Mouse (Mus musculus) c-Kit-positive CD71-positive TER-119-positive erythroid progenitor cells, embryonic 14.5 days (primary cell): ENCODE results near the gene Trpm5.

Experiments
- DNase-seq: peaks from one replicate; pipeline ENCODE4 v3.0.0-alpha.2; 2013; ENCODE audit warnings: low spot score

The Trpm5 gene

DNA sequence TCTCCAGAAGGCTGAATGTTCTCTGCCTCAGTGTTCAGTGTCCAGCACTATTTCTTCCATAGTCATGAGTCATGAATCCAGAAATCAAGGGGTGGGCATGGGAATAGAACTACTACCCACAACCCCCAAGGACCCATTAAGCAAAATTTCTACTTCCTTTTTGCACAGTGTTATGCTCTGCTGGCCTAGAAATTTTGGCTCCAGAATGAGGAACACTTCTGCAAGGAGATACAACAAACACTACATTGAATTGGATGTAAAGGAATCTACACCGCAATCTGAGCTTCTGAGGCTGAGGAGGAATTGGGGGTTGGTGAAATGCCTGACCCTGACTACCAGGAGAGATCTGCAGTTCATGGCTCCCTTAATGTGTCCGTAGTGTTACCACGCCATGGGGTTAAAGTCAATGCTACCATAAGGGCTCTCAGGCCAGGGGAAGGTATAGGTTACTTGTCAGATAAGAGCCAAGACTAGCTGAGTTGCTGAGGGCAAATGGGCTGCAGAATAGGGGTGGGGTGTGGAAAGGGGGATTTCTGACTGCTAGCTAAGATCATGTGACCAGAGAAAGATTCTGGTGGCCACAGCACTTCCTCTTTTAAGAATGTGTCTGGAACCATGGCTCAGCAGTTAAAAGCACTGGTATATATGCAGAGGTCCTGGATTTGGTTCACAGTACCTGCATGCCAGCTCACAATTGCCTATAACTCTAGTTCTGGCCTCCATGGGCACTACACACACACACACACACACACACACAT is 56.1 kb downstream of the Trpm5 start:
- no peak for DNase-seq

DNA sequence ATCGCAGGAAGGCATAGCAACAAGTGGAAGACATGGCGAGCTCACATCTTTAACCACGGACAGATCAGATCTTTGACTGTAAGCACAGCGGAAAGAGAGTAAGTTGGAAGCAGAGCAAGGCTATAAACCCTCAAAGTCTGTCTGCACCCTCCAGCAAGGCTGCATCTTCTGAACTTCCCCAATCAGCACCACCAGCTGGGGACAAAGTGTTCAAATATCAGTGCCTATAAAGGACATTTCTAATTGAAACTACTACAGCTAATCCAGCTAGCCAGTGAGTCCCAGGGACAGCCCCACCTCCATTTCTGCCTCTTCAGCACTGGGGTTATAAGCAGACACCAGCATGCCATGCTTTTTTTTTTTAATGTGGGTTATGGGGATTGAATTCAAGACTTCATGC is 57.1 kb downstream of the Trpm5 start:
- no peak for DNase-seq

DNA sequence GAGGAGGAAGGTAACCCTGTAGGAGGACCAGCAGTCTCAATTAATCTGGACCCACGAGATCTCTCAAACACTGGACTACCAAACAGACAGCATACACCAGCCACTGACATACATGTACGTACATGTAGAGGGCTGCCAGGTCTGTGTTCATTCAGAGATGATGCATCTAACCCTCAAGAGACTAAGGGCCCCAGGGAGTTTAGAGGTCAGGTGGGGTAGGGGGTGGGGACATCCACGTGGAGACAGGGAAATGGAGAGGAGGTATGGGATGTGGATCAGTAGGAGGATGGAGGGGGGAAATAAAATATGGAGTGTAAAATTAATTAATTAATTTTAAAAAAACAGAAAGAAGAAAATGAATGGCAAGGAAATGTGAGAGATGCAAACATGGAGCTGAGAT is 57.7 kb downstream of the Trpm5 start:
- DNase-seq = no peak

DNA sequence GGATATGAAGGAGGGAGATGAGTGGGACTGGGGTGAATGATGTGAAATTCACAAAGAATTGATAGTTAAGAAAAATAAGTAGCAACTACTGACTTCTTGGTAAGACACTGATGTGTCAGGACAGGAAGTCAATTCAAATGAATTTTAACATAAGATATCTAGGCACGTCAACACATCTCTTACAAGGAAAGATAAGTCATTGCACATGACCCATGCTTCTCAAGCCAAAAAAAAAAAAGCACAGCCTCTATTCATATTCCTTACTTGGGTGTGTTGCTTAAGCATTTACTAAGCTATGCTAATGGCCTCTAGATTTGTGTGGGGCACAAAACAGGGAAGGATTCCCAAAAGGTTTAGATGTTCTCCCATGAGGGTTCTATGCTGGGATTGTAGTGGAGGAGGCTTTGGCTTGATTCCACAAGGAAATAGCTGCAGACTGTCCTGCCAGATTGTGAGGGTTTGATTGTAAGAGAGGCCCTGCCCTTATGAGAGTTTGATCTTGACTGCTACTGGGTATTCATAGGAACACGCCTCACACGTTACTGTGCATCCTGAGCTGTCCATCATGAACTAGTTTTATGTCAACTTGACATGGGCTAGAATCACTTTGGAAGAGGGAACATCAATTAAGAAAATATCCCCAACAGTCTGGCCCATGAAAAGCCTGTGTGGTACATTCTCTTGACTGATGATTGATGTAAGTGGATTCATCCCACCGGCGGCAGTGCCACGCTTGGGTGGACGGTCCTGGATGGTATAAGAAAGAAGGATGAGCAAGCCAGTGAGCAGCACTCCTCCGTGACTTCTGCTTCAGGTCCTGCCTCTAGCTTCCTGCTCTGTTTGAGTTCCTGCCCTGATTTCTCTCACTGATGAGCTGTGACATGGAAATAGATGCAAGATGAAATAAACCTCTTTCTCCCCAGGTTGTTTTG is 59.7 kb downstream of the Trpm5 start:
- no peak for DNase-seq

DNA sequence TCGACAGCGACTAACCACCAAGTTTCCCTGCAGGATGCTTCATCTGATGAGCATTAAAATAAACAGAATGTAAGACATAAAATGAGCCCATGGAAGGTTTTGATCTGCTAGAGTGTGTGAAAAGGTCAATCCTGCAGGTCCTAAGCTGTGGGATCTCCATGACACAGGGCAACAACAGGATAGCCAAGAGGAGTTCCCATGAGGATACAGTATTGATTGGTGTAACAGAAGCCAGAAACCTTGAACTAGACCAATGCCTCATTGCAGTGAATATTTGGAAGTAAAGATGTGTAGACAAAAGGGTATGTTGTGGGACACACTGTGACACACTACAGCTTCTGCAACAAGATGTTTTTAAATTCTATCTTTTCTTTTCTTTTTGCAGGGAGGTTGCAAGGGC is 60.3 kb downstream of the Trpm5 start:
- DNase-seq = no peak

DNA sequence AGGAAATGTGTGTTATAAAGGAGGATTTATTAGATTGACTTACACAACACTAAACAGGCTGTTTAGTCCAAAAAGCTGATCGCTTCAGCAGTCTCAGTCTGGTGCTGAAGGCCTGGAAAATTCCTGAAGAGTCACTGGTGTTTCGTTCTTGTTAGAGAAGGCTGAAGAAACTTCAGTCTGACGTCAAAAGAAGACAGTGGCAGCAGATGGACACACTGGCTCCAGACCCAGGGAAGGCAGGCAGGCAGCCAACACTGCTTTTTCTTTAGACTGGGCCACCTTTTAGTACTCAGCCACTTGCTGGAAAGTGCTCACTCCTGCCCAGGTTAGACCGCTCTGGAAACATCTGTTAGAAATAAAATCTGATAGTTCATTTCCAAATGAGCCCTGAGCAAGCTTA is 60.9 kb downstream of the Trpm5 start:
- DNase-seq = no peak

DNA sequence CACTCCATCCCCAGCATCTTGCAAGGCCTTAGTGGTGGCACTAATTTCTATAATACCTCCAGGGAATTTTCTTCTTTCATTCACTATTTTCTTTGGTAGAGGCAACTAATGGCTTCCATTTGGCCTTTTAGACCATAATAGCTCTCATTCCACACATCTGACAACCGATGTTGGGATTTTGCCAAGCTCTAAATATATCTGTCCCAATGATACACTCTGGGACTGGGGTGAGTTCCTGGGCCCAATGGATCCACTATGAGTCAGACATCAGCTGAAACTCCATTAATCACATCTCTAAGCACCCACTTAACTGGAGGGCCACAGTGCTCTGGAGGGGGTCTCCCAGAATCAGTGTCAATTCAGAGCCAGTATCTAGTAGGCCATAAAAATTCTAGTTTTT is 62.6 kb downstream of the Trpm5 start:
- DNase-seq = no peak

DNA sequence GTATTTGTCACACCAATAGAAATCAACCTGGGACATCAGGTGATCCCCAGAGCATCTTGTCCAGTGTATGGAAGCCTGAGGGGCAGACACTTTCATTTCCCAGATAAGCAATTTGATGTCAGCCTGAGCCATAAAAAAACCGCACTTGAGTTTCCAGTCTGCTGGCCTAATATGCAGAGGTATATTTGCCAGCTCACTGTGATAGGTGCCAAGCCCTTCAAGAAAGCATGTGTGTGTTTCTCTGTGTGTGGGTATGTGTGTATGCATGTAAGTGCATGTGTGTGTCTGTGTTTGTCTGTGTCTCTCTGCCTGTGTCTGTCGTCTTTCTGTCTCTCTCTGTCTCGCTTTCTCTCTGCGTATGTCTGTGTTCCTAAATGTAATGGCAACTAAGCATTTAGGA is 67.2 kb downstream of the Trpm5 start:
- DNase-seq = no peak

DNA sequence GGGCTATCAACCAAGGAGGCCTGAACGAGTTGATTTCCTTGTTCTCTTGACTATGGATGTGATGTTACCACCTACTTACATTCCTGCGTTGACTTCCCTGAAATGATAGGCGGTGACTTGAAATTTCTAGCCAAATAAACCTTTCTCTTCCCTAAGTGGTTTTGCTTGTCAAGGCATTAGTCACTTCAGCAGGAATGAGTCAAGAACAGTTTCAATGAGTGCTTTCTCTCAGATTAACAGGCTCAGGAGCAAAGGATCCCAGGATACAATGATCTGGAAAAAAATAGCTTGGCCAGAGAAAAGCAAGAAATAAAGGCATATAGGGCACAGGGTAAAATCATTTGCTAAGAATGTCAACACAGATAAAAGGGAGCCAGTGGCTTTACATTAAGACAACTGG is 68.9 kb downstream of the Trpm5 start:
- no peak for DNase-seq

DNA sequence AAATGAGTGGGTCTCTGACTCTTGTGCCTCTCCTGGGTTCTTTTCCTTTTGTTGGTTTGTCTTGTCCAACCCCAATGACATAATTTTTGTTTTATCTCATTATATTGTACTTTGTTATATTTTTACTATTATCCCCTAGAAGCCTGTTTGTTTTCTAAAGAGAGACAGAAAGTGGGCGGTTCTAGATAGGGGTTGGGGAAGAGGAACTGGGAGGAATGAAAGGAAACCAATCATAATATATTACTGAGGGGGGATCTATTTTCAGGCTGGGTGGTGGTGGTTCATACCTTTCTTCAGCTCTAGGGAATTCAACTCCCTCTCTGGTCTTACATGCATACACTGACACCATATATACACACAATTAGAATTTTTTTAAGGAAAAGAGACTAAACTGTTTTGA is 70.1 kb downstream of the Trpm5 start:
- no peak for DNase-seq

DNA sequence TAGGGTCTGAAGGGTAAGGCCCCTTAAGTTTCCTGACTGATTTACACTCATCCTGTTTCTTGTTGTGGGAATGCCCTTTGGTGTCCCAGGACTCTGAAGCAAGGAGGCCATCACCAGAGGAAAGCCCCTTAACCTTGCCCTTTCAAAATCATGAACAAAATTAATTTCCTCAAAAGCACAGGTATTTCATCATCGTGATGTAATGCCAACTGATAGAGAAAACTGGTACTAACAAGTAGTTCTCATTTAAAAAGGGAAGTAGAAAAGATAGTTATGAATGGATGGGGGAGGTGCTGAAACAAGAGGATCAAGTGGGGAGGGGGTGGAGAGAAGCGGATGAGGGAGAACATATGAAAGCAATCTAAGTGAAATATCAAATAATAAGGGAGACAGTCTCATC is 70.9 kb downstream of the Trpm5 start:
- no peak for DNase-seq

DNA sequence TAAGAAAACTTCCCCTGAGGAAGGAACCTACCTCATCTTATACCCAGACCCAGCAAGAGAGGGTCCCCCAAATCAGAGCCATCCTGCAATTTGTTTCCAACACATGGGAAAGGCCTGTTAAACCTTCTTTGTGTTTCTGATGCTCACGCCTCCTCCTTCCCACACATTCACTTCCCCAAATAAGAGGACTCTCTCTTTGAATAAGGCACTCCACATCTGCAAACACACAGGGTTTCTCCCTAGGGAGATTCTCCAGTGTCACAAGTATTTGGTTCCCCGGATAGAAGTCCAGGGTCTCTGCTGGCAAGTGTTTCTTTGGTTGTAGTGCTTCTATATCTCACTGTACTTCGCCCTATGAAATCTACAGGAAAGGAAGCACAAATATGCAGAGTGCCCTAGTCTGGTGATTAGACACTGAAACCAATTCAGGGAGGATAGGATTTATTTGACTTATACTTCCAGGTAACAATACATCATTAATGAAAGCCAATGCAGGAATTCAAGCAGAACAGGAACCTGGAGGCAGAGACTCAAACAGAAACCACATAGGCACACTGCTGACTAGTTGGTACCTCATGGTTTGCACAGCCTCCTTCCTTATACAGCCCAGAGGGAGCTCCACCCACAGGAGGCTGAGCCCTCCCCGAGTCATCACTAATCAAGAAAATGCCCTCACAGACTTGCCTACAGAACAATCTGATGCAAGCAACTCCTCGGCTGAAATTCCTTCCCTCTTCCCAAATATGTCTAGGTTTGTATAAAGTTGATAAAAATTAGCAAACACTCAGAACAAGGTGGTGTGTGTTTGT is 72.9 kb downstream of the Trpm5 start:
- no peak for DNase-seq

DNA sequence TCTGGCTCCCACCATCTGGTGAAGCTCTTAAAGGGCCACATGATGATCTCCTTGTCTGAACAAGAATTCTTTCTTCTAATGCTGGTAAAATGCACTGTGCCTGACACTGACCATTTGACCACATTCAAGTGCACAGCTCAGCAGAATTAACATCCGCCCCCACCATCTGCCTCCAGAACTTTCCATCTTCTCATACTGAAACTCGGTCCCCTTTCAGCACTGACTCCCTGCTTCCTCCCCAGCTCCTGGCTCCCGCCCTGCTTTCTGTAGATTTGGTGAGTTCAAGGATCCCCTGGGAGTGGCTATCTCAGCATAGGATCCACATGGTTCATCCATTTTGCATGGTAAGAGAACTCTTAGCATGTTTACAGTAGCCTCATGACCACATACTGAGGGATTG is 73.7 kb downstream of the Trpm5 start:
- no peak for DNase-seq

DNA sequence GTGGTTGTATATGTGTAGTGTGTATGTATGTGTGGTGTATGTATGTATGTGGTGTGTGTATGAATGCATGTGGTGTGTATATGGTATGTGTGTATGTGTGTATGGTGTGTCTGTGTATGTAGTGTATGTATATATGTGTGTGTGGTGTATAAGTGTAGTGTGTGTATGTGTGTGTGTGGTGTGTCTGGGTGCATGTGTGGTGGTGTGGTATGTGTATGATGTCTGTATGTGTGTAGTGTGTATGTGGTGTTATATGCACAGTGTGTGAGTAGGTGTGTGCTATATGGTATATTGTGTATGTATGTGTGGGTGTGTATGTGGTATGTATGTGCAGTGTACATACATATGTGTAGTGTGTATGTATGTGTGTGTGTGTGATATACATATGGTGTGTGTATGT is 74.4 kb downstream of the Trpm5 start:
- DNase-seq = no peak
